Mouse (Mus musculus) CH12F3 (cell line): ENCODE results near the gene Pi4kb.

Experiments used
- in situ Hi-C: fragments of 300-500 bp; cut with MboI; formaldehyde crosslinking; loops from 2 replicates; pipeline ENCODE4 v1.14.3; 2020; ENCODE audit warnings: low sequenced_read_pairs

Gene Pi4kb

DNA sequence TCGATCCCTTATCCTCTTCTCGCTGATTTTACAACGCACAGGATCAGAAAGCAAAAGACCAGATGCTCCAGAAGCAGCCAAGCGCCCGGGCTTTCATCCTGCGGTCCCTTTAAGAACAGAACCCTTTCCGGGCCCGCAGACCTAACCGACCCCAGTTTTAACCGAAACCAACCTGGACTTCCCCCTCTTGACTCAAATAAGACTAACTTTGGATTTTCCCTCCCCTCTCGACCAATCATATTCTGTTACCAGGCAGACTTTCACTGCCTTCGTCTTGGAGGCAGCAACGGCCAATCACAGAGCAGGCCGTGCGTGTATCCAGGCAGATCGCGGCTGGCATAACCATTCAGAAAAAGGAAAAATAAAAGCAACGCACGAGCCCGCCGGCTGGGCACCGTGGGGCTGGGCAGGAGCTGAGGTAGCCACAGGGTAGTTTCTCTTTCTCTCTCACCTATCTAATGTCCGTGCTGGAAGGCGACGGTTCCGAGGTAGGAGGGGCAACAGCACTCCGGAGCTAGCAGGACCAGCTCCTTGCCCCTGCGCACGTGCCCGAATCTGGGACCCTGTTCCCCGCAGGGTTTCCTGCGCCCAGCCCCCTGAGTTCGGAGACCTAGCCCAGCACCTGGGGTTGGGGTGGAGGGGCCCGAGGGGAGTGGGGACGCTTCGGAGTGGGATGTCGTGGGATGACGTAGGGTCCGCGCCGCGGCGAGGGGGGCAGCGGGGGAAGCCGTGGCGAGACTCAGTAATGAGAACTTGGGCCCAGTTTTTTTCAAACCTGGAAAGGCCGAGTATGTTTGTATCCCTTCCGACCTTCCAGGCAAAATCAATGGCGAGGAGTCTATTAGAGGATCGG is 20.5 kb upstream of the Pi4kb start, which contains the start of gene Rfx5:
Gene Rfx5 (plus strand): TSS at position 312 of the 853 bp plus-strand sequence.
- in situ Hi-C loops = no loop called here

DNA sequence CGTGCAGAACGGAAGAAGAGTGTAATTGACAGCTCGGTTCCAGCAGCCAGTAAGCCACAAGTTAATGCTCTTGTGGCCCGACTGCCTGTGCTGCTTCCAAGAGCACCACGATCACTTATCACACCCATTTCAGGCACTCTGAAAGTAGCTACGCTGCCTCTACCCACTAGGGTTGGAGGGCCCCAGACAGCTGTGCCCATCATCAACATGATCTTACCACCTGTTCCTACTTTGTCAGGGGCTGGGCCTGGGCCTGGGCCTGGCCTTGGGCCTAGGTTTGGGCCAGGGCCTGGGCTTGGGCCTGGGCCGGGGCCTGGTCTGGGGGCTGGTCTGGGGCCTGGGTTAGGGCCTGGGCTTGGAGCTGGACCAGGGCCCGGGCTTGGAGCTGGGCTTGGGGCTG is 16.2 kb upstream of the Pi4kb start:
- in situ Hi-C loops = no loop called here

DNA sequence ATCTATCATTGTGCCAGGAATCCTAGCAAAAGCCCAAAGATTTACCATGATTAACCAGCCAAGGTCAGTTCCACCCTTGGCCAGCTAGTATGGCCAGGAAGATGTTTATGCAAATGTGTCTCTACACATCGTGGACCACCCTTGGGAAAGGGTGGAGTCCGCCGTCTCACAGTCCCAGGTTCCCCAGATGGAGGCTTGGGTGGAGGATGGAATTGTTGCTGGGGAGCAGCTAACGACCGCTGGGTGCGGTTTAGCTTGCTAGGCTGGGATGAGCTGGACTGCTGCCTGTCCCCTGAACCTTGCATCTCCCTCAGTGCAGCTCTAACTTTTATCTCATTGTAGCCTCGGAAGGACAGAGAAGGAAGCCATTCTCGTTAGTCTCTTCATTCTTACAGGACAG is 14.7 kb upstream of the Pi4kb start:
- in situ Hi-C loops = no loop called here

- in situ Hi-C loops = no loop called here
These were observed 14.2 kb upstream of the Pi4kb start for GRCm38 (mm10) chr3:94960322-94960721.

GRCm38 (mm10) chr3:94964989-94965388 is 9.5 kb upstream of the Pi4kb start:
- in situ Hi-C loops = no loop called here

DNA sequence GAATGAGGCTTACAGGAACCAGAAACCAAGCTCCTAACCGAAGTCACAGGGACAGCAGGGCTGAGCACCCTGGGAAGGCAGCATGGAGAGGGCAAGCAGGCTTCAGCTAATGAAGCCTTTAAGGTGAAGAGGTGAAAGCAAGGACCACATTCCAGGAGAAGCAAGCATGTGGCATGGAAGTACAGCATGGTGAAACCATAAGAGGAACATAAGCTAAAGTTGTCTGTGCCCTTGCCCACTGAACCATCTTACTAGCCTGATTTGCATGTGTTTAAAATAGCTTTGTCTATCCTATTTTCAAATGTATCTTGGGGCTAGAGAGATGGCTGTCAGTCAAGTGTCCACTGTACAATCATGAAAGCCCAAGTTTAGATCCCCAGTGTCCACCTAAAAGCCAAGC is 8.7 kb upstream of the Pi4kb start:
- in situ Hi-C loops = no loop called here

GRCm38 (mm10) chr3:94972552-94972951 is 2.0 kb upstream of the Pi4kb start:
- in situ Hi-C loops = no loop called here

GRCm38 (mm10) chr3:94973620-94974019 is 911 bp upstream of the Pi4kb start:
- in situ Hi-C loops = no loop called here

- in situ Hi-C loops = no loop called here
These were observed 454 bp upstream of the Pi4kb start for GRCm38 (mm10) chr3:94974026-94974527.

- in situ Hi-C loops = no loop called here
These were observed 9.8 kb downstream of the Pi4kb start for GRCm38 (mm10) chr3:94984312-94984711.

DNA sequence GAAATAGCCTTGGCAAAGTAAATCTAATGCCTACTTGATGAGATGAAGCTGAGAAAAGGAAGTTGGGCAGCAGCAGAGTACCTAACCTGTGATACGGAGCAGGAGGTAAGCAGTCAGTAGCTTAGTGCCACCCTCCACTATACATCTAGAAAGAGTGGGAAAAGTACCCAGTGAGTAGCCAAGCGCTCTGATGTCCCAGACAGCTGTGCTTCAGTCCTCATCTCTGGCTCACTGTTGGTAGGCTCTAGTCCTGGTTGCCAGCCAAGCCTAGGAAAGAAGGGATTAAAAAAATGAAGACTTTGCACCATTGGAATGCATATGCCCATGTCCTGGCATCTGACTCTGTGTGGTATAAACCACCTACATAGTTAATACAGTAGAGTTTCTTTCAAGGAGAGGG is 11.0 kb downstream of the Pi4kb start:
- in situ Hi-C loops = no loop called here

DNA sequence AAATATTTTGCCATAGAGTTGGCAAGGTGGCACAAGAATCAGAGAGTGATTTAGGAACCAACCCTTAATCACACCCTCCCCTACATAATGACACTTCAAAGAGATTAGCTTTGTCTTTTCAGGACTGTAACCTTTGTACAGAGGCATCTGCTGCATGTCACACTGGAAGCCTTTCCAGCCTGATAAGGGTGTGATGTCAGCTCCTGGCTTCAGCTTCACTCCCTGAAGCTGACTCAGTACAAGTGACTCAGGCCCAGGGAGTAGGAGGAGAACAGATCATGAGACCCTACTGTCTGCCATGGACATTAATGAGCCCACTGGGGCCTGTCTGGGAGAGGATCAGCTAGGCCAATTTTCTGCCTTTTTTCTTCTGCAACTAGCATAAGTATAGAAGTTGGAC is 13.0 kb downstream of the Pi4kb start:
- in situ Hi-C loops = no loop called here

- in situ Hi-C loops = no loop called here
These were observed 14.7 kb downstream of the Pi4kb start for GRCm38 (mm10) chr3:94989159-94989761.

DNA sequence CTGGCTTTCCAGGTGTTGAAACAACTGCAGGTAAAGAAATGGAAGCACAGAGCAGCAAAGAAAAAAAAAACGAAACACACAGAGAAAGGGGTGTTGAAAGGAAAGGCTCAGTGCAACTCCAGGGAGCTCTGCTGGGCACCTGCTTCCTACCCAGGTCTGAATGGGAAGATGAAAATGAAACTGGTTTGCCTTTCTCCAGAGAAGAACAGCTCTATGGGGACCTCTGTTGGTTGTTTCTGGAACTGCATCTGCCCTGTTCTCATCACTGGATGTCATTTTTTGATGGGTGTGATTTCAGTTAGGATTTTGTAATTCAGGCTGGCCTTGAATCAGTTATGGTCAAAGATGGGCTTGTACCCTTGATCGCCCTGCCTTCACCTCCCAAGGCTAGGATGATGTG is 22.4 kb downstream of the Pi4kb start:
- in situ Hi-C loops = no loop called here

GRCm38 (mm10) chr3:95002569-95002968 is 28.0 kb downstream of the Pi4kb start:
- in situ Hi-C loops = no loop called here

GRCm38 (mm10) chr3:95003273-95003672 is 28.7 kb downstream of the Pi4kb start:
- in situ Hi-C loops = no loop called here

DNA sequence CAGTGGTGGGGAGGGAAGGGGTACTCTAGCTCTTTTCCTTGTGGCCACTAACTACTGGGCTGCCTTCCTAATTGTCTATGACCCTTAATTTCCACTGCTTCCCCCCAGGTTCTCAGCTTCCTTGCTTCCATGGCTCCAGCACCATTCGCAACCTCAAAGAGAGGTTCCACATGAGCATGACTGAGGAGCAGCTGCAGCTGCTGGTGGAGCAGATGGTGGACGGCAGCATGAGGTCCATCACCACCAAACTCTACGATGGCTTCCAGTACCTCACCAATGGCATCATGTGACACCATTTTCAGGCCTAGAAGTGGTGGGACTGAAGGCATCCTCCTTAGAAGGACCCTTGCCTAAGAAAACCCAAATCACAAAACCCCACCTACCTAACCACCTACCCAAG is 31.1 kb downstream of the Pi4kb start:
- in situ Hi-C loops = no loop called here

DNA sequence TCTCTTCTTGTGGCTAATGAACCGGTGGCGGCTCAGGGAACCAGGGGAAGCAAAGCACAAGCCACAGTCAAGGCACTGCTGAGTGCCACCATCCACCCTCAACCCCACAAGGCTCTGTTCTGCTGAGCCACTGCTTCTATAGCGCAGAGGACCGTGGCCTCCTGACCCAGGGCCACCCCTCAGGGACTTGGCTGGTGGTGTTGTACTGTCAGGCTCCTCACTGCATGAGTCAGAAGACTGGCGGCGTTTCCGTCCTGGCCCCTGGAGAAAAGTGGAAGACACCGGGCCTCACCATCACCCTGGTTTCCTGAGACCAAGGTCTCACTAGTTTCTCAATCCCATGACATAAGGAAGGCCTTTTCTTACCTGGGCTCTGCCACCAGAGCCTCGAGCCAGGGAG is 33.2 kb downstream of the Pi4kb start:
- in situ Hi-C loops = no loop called here

- in situ Hi-C loops = no loop called here
These were observed 35.9 kb downstream of the Pi4kb start for GRCm38 (mm10) chr3:95010396-95010795.

DNA sequence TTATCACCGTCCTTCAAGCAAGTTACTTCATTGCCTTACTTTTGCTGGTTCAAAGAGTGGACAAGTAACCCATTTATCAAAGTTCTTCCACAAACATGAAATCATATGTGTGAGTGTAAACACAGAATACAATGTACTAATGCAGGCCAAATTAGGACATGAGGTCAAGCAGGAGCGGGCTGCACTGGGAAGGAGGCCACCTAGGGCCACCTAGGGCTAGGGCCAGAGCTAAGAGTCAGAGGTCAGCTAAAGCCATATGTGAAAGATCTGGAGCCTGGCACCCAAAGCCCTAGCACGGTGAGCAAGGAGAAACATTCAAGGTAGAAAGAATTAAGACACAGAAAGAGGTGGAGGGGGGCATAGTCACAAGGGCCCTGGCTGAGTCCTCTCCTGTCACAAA is 38.5 kb downstream of the Pi4kb start:
- in situ Hi-C loops = no loop called here

- in situ Hi-C loops = no loop called here
These were observed 39.3 kb downstream of the Pi4kb start for GRCm38 (mm10) chr3:95013699-95014427.
